Mouse (Mus musculus) cerebellum, adult 2 months (tissue): ENCODE measurements around the gene Spata5. TPM values are rescaled to one million over a fixed set of nuclear protein-coding genes. Genes with fewer than 3 reads are reported as not detected.

Source experiments
- DNase-seq, 2 experiments: peaks; one replicate each; pipeline ENCODE4 v3.0.0; 2021
- H3K27ac ChIP-seq: fragments of 200-500 bp; 2 replicates; pipeline ENCODE4 v1.5.1; 2012; ENCODE audit warnings: low read length, control low read depth, inconsistent platforms; ENCODE audit not compliant: insufficient read depth
- H3K27me3 ChIP-seq: fragments of 200-500 bp; 2 replicates; pipeline ENCODE4 v1.6.1; 2012; ENCODE audit warnings: inconsistent platforms, mild to moderate bottlenecking, low read length, moderate library complexity; ENCODE audit not compliant: control insufficient read depth, insufficient read depth
- H3K4me1 ChIP-seq: fragments of 200-500 bp; 2 replicates; pipeline ENCODE4 v1.6.1; 2011; ENCODE audit warnings: low read length; ENCODE audit not compliant: control insufficient read depth, insufficient read depth
- H3K4me3 ChIP-seq: fragments of 200-500 bp; replicated peaks from 2 replicates; pipeline ENCODE3; 2011; ENCODE audit warnings: mild to moderate bottlenecking, low read depth, low read length, control low read depth; ENCODE audit not compliant: insufficient read depth
- CTCF ChIP-seq: fragments of 200-500 bp; IDR thresholded peaks from 2 replicates; pipeline ENCODE4 v1.5.1; 2011; ENCODE audit warnings: low read depth, mild to moderate bottlenecking, control low read depth, low read length, moderate library complexity, borderline replicate concordance; ENCODE audit not compliant: insufficient read depth
- POLR2A ChIP-seq: fragments of 200-500 bp; IDR thresholded peaks from 2 replicates; pipeline ENCODE4 v1.6.1; 2011; ENCODE audit warnings: low read length, control low read depth, borderline replicate concordance; ENCODE audit not compliant: insufficient read depth
- WGBS: fragments of 180-500 bp; shearing (Covaris S2); methylation state at CpG from one replicate; pipeline ENCODE4 v1.1.7; 2018; 5-methylcytosine and 5-hydroxymethylcytosine counted together
- polyA plus RNA-seq: library from polyadenylated mRNA; depleted of rRNA; stranded (reverse); fragments of >200 nt; gene quantifications from 2 replicates; pipeline ENCODE4 v1.2.3, GENCODE M21; 2012; rRNA removed

The Spata5 gene
- polyA plus RNA-seq, 1 experiment = 8.0 TPM

DNA sequence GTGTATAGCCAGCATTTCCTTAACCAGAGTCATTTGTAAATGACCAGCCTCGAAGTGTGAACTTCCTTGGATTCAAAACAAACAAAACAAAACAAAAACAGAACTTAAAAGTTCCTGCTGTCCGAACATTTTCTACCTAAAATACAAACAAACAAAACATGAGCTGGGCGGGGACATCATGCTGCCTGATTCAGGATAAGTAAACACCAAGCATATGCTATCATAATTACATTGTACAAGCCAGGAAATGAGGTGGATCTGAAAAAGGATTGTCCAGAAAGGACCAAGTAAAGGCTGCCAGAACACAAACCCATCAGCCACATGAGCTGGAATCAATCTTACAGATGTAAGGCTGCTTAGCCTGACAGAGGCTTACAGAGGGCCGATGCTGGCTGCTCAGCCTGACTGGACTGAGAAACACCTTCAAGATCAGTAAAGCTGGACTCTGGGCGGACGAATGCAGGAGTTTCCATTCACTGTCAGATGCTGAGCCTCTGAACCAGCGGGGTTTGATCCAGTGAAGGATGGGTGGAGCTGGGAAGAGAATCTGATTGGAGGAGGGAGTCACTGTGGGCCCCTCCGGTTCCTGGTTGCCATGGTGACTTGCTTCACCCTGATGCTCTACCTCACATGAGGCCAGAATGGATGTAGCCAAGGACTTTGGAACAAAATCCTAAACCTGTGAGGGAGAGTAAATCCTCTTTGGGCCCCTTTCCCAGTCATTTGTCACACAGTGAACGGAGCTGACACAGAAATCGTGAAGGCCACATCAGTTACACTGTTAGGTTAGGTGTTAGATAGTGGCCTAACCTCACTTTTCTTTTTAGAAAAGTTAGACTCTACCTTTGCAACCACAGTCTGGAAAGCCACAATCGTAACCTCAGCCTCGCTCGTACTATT, 185.5 kb downstream of the Spata5 start:
- peak; percentile 37 to 69 for DNase-seq
- TF ChIP-seq POLR2A (no peak), CTCF (no peak)
- WGBS = 24% methylated on average over 13 of the region's 13 CpGs
- H3K4me3 ChIP-seq = no peak overlapping the region
- no peak overlapping the region for H3K27ac ChIP-seq
- peaks cover 11% of the 10 kb centered on the region for H3K4me1 ChIP-seq
- H3K27me3 ChIP-seq = no peaks in the 10 kb centered on the region

DNA sequence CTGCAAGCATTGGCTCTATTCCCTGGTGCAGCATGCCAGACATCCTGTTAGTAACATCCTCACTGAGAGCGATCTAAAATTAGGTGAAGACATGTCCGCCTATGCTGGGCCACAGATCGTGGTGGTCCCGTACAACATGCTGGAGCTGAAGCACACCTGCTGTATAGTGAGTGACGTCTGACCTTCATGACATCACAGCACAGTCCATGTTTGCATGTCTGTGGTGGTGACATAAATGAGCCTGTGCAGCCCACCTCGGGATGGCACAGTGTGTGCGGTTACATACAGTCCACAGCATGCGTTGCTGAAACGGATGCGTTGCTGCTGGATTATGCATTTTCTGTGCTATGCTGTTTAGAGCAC, 186.2 kb downstream of the Spata5 start:
- Histone ChIP-seq H3K27ac (no peak overlapping the region), H3K4me3 (no peak overlapping the region), H3K27me3 (no peaks in the 10 kb centered on the region), H3K4me1 (peaks cover 11% of the 10 kb centered on the region)
- DNase-seq = peak in 1 of 2 experiments; percentile 46
- 27% methylated on average over 10 of the region's 10 CpGs for WGBS
- TF ChIP-seq CTCF = no peak
- no peak for TF ChIP-seq POLR2A

- no peak for TF ChIP-seq POLR2A
- Histone ChIP-seq H3K4me3 (no peak overlapping the region), H3K27me3 (no peaks in the 10 kb centered on the region), H3K4me1 (peaks cover 11% of the 10 kb centered on the region), H3K27ac (no peak overlapping the region)
- 95% methylated on average over 4 of the region's 4 CpGs for WGBS
- no peak for DNase-seq
These were observed 189.2 kb downstream of the Spata5 start for GRCm38 (mm10) chr3:37608926-37609325.

- no peak overlapping the region for H3K4me3 ChIP-seq
- peaks cover 5% of the 10 kb centered on the region; the same call in 1 of the 2 replicates for H3K4me1 ChIP-seq
- no peak for TF ChIP-seq POLR2A
- no peak for TF ChIP-seq CTCF
- DNase-seq = no peak
- no peak overlapping the region for H3K27ac ChIP-seq
- 92% methylated on average over 2 of the region's 2 CpGs for WGBS
- no peaks in the 10 kb centered on the region for H3K27me3 ChIP-seq
These were observed 191.0 kb downstream of the Spata5 start for GRCm38 (mm10) chr3:37610670-37611069.

GRCm38 (mm10) chr3:37613722-37614121, 194.0 kb downstream of the Spata5 start:
- Histone ChIP-seq H3K4me3 (no peak overlapping the region), H3K27me3 (no peaks in the 10 kb centered on the region), H3K4me1 (no peaks in the 10 kb centered on the region), H3K27ac (no peak overlapping the region)
- 41% methylated on average over 10 of the region's 10 CpGs for whole genome bisulfite sequencing
- no peak for DNase-seq
- TF ChIP-seq POLR2A (no peak), CTCF (no peak)

DNA sequence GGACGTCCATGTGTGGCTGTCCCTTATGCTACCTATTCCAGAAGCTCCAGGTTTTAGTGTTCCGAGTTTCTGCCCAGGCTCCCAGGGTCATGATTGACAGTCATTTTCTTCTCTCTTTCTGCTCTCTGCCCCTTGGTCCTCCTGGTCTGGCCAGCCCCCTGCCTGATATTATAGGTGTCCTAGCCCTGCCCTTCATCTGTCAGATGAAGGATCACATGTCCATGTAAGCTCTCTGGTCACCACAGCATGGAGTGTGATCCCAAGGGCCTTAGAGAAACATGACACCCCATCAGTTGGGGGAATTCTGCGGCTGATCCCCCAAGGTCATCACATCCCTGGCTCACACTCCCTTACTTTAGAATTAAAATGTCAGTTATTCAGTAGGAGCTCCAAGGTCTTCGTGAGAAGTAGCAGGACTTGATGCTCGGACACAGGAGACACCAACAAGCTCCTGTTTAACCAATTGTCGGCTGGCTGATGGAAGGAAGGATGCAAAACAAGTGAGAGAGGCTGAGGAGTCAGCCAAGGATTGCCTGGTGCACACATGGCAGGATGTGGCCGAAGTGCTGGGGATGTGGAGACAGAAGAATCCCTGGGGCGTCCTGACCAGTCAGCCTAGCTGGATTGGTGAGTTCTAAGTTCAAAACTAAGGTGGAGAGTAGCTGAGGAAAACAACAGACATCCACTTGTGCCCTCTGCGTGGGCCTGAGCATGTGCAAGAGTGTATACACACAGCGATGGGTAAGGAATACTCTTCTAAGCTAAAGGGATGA, 195.4 kb downstream of the Spata5 start:
- WGBS = 83% methylated on average over 10 of the region's 10 CpGs
- TF ChIP-seq CTCF (no peak), POLR2A (no peak)
- Histone ChIP-seq H3K27ac (no peak overlapping the region), H3K4me3 (no peak overlapping the region), H3K27me3 (no peaks in the 10 kb centered on the region), H3K4me1 (no peaks in the 10 kb centered on the region)
- DNase-seq = no peak

DNA sequence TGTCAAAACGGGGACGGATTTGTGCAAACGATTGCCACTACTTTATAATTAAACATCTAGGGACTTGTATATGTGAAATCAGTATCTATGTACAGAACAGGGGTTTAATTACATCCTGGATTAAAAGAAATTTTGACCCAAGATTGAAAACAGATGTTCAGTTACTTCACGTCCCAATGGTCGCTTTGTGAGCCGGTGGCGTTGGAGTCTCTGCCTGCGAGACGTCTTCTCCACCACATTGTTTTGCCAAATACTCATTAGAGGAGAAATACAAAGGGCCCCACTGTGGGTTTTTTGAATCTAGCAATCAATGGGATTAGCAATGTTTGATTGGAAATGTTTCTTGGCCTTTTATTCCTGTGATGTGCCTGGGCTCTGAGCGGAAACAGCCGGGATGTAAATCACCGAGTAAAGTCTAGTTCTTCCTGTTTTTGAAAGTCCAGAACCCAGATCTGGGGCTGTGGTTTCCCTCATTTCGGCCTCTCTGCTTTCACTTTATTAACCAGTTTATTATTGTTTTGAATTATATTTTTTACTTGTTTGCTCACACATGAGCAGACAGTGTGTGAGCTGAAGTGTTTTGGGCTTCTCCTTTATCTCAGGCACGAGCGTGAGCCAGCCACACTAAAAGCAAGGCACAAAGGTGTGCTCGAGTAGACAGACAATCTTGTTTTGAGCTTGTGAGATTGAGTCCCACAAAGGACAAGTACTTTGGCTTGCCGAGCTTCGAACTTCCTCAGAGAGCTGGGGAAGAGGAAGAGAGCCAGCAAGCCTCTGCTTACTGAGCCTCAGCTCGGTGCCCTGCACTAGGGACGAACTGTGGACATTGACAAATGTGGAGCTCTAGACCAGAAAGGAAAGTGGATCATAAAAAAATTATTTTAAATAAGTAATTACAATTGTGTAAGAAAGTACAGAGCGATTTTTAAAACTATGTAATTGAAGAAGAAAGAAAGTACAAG, 197.2 kb downstream of the Spata5 start:
- DNase-seq = no peak
- TF ChIP-seq CTCF (no peak), POLR2A (no peak)
- no peak overlapping the region for H3K4me3 ChIP-seq
- H3K4me1 ChIP-seq = no peaks in the 10 kb centered on the region
- H3K27me3 ChIP-seq = no peaks in the 10 kb centered on the region
- H3K27ac ChIP-seq = no peak overlapping the region
- 67% methylated on average over 21 of the region's 21 CpGs for WGBS

Other genes with a start within 250 kb of the Spata5 start
- gene Il21, start 187.3 kb upstream of the Spata5 start, polyA plus RNA-seq = 0.10 TPM in 1 of 2 replicates, not detected in the other
- 1.4 and 1.9 TPM in 2 replicates for gene Bbs12, start 107.3 kb upstream of the Spata5 start, polyA plus RNA-seq
- 7.7 and 8.1 TPM in 2 replicates for gene Cetn4, start 107.2 kb upstream of the Spata5 start, polyA plus RNA-seq
- gene Fgf2, start 71.5 kb upstream of the Spata5 start, polyA plus RNA-seq = 1.8 and 2.3 TPM in 2 replicates
- gene Nudt6, start 315 bp downstream of the Spata5 start, polyA plus RNA-seq = 9.3 TPM in 2 replicates
- gene Spry1, start 220.1 kb downstream of the Spata5 start, polyA plus RNA-seq = 11.6 and 11.8 TPM in 2 replicates